ENCODE assay signal across 8 mouse cellular contexts in the genomic region with DNA sequence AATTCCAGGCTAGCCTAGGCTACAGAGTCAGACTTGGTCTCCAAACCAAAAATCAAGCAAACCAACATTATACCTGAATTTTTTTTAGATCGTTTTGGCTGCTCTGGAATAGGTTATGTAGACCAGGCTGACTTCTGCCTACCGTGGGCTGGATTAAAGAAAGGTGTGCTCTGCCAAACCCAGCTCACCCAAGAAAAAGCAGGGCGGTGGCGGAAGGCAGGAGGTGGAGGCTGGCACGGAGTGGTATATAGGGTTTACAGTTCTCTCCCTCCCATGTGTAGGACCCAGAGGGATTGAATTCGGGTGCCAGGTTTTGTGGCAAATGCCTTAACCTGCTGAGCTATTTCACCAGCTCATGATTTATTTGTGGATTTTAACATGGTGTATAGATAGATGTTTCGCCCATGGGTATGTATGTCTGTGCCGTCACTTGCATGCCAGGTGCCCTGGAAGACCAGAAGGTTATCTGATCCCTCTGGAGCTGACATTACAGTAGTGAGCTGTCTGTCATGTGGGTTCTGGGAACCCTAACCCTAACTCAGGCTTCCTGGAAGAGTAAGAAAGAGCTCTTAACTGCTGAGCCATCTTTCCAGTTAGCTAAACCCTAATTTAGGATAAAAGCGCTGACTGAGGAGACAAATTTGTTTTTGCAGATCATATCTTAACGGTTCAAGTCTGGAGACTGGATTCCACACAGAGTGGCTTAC. TPM values are rescaled to one million over a fixed set of nuclear protein-coding genes. Genes with fewer than 3 reads are reported as not detected.
DNase-seq lines count a peak whose midpoint lies in the region; ATAC-seq and TF ChIP-seq lines count a peak whose summit lies in the region.

A gene (minus strand): TSS at position 215 of the 707 bp plus-strand sequence.

- no peak for TF ChIP-seq POLR2A in limb, embryonic 14.5 days (IDR thresholded peaks at IDR 0.05; ENCODE audit: borderline replicate concordance, extremely low read depth, insufficient read depth, insufficient read length)

- no peak for ATAC-seq in frontal cortex, adult (ENCODE audit: low TSS enrichment)
- ATAC-seq in limb, embryonic 14.5 days (ENCODE audit: low FRiP score, low read depth) = no peak

- DNase-seq in frontal cortex, adult 2 months (ENCODE audit: extremely low spot score in 1 of 2, low spot score in 1 of 2) = no peak
- peak; percentile 42 for DNase-seq in fat pad, adult 2 months (ENCODE audit: extremely low read depth, low read depth, low spot score)
- DNase-seq in heart, postnatal 36 days = no peak
- no peak for DNase-seq in limb, embryonic 14.5 days (ENCODE audit: low spot score)
- DNase-seq in skeletal muscle tissue, adult 2 months (ENCODE audit: low read depth, low spot score) = peak; percentile 74
- no peak for DNase-seq in cerebellum, postnatal 10 days

- intact Hi-C loops in heart, postnatal 36 days (cut with DNase I) = loop anchor here (2.0 kb wide), 1 partner anchor 32 kb away; a partner anchor contains a TSS

- TF ChIP-seq CTCF in E14TG2a.4 (conservative IDR thresholded peaks at IDR 0.05; ENCODE audit: low read length) = no peak

- H3K4me3 ChIP-seq in E14TG2a.4 (replicated peaks; ENCODE audit: low read length) = peak within 1 kb of the TSS; percentile 80
- peak within 1 kb of the TSS; percentile 77 for H3K4me3 ChIP-seq in limb, embryonic 14.5 days (replicated peaks; ENCODE audit: low read length)

- H3K9ac ChIP-seq in limb, embryonic 14.5 days (ENCODE audit: low read depth, low read length, severe bottlenecking) = peak within 1 kb of the TSS; percentile 70

- H3K4me1 ChIP-seq in E14TG2a.4 (replicated peaks; ENCODE audit: low read depth, low read length) = peaks cover 16% of the 10 kb centered on the region
- peaks cover 10% of the 10 kb centered on the region for H3K4me1 ChIP-seq in limb, embryonic 14.5 days (ENCODE audit: control insufficient read depth, insufficient read depth, low read length)

- WGBS in limb, embryonic 14.5 days = 85% methylated on average over 10 of the region's 10 CpGs

- H3K27ac ChIP-seq in limb, embryonic 14.5 days (replicated peaks; ENCODE audit: low read depth, low read length) = no peak within 1 kb of the TSS

- peaks cover 18% of the 10 kb centered on the region for H3K36me3 ChIP-seq in E14TG2a.4 (ENCODE audit: insufficient read depth, low read length)
- H3K36me3 ChIP-seq in limb, embryonic 14.5 days (ENCODE audit: control insufficient read depth, insufficient read depth, low read length) = peaks cover 29% of the 10 kb centered on the region

- H3K27me3 ChIP-seq in E14TG2a.4 (ENCODE audit: insufficient read depth, low read length) = no peaks in the 10 kb centered on the region
- no peaks in the 10 kb centered on the region for H3K27me3 ChIP-seq in limb, embryonic 14.5 days (ENCODE audit: control insufficient read depth, insufficient read depth, low read length)

- no peaks in the 10 kb centered on the region for H3K9me3 ChIP-seq in E14TG2a.4 (ENCODE audit: low read length)
- no peaks in the 10 kb centered on the region for H3K9me3 ChIP-seq in limb, embryonic 14.5 days (ENCODE audit: control insufficient read depth, low read length)

- peak within 1 kb of the TSS; percentile 89 for H3K4me2 ChIP-seq in limb, embryonic 14.5 days (replicated peaks; ENCODE audit: low read depth, low read length, severe bottlenecking)

RNA-seq across cellular contexts. Expression of the gene that starts here (rescaled TPM):
- 89.7 and 97.5 TPM in 2 replicates for polyA plus RNA-seq in frontal cortex, adult 2 months (2012; rRNA removed)
- 10 to 100 TPM; 56.4 to 60.9 TPM for total RNA-seq in heart, postnatal 36 days (2021)
- polyA plus RNA-seq in limb, embryonic 14.5 days (2012; rRNA removed) = 57.7 and 66.7 TPM in 2 replicates
- 72.0 and 72.7 TPM in 2 replicates for polyA plus RNA-seq in limb, embryonic 14.5 days (2014; fragmentation: Nextera tagmentation; extraction: Ambion mirVana)

Comparison
In these comparisons a context has a peak if more than half of its experiments do, and no peak if none do; other contexts are left out.
1. DNase-seq: peak in fat pad, adult 2 months (single experiment) and skeletal muscle tissue, adult 2 months (single experiment); none in frontal cortex, adult 2 months (0 of 2), heart, postnatal 36 days (0 of 2), limb, embryonic 14.5 days (single experiment) and cerebellum, postnatal 10 days (0 of 2).